Mouse (Mus musculus) limb, embryonic 13.5 days (tissue): ENCODE measurements around the gene Olfr1023. TPM values are rescaled to one million over a fixed set of nuclear protein-coding genes. Genes with fewer than 3 reads are reported as not detected.

Experiments
- ATAC-seq: fragments of 200-750 bp; cut with Nextera tagmentation; 2 replicates; pipeline ENCODE4 v1.8.0; 2017; ENCODE audit warnings: low read depth, moderate number of reproducible peaks, moderate TSS enrichment; ENCODE audit not compliant: low FRiP score
- H3K27ac ChIP-seq: fragments of 300-500 bp; sonication (generic); 2 replicates; pipeline ENCODE4 v1.5.1; 2015; ENCODE audit warnings: inconsistent platforms, mild to moderate bottlenecking, moderate library complexity
- H3K27me3 ChIP-seq: fragments of 300-500 bp; sonication (generic); 2 replicates; pipeline ENCODE4 v1.6.1; 2015; ENCODE audit warnings: mild to moderate bottlenecking, inconsistent platforms
- H3K36me3 ChIP-seq: fragments of 300-500 bp; sonication (generic); 2 replicates; pipeline ENCODE4 v1.6.1; 2015; ENCODE audit warnings: inconsistent platforms, mild to moderate bottlenecking, moderate library complexity
- H3K4me1 ChIP-seq: fragments of 300-500 bp; sonication (generic); 2 replicates; pipeline ENCODE4 v1.6.1; 2015; ENCODE audit warnings: inconsistent platforms
- H3K4me2 ChIP-seq: fragments of 300-500 bp; sonication (generic); replicated peaks from 2 replicates; pipeline ENCODE4 v1.6.1; 2015; ENCODE audit warnings: inconsistent platforms, mild to moderate bottlenecking, moderate library complexity
- H3K4me3 ChIP-seq: fragments of 300-500 bp; sonication (generic); 2 replicates; pipeline ENCODE4 v1.5.1; 2015; ENCODE audit warnings: moderate library complexity, mild to moderate bottlenecking, inconsistent platforms
- H3K9ac ChIP-seq: fragments of 300-500 bp; sonication (generic); 2 replicates; pipeline ENCODE4 v1.6.1; 2015; ENCODE audit warnings: mild to moderate bottlenecking, inconsistent platforms
- H3K9me3 ChIP-seq: fragments of 300-500 bp; sonication (generic); 2 replicates; pipeline ENCODE4 v1.6.1; 2016; ENCODE audit warnings: inconsistent platforms
- WGBS: fragments of 180-500 bp; shearing (Covaris S2); methylation state at CpG from one replicate; pipeline ENCODE4 v1.1.7; 2015; 5-methylcytosine and 5-hydroxymethylcytosine counted together
- polyA plus RNA-seq: library from polyadenylated mRNA; unstranded; fragments of >200 nt; fragmentation: Nextera tagmentation; extraction: Ambion mirVana; gene quantifications from 2 replicates; pipeline ENCODE4 v1.2.1, GENCODE M21; 2015

The Olfr1023 gene
- polyA plus RNA-seq = not detected in 2 replicates

GRCm38 (mm10) chr2:85885340-85885739 lies at the start of gene Olfr1023:
Gene Olfr1023, plus strand, starts transcription at chr2:85885640.
- H3K9me3 ChIP-seq = no peaks in the 10 kb centered on the region
- H3K4me3 ChIP-seq = no peak within 1 kb of the TSS
- H3K4me1 ChIP-seq = no peaks in the 10 kb centered on the region
- no peaks in the 10 kb centered on the region for H3K27me3 ChIP-seq
- no peak within 1 kb of the TSS for H3K9ac ChIP-seq
- no peak within 1 kb of the TSS for H3K27ac ChIP-seq
- no peak within 1 kb of the TSS for H3K4me2 ChIP-seq
- ATAC-seq = no peak
- no peaks in the 10 kb centered on the region for H3K36me3 ChIP-seq
- 75% methylated on average over 2 of the region's 2 CpGs for WGBS

GRCm38 (mm10) chr2:85845383-85845782 lies 40.1 kb upstream of the Olfr1023 start, which contains the start of gene Olfr1019:
Gene Olfr1019, minus strand, starts transcription at chr2:85845483.
- Histone ChIP-seq H3K9ac (no peak within 1 kb of the TSS), H3K9me3 (no peaks in the 10 kb centered on the region), H3K4me2 (no peak within 1 kb of the TSS), H3K4me3 (no peak within 1 kb of the TSS), H3K27ac (no peak within 1 kb of the TSS), H3K36me3 (no peaks in the 10 kb centered on the region), H3K27me3 (no peaks in the 10 kb centered on the region), H3K4me1 (no peaks in the 10 kb centered on the region)
- ATAC-seq = no peak

- WGBS = 76% methylated on average over 1 of the region's 1 CpGs
- ATAC-seq = no peak
Observed at GRCm38 (mm10) chr2:85846730-85847129, 38.7 kb upstream of the Olfr1023 start, which contains the start of gene Olfr1020. Gene Olfr1020, plus strand, starts transcription at chr2:85847030.

GRCm38 (mm10) chr2:85868294-85868693 lies 17.1 kb upstream of the Olfr1023 start, which contains the start of gene Olfr1022:
Gene Olfr1022, plus strand, starts transcription at chr2:85868594.
- H3K4me2 ChIP-seq = no peak within 1 kb of the TSS
- no peak within 1 kb of the TSS for H3K9ac ChIP-seq
- H3K9me3 ChIP-seq = no peaks in the 10 kb centered on the region
- ATAC-seq = no peak
- WGBS = 44% methylated on average over 2 of the region's 2 CpGs
- no peak within 1 kb of the TSS for H3K27ac ChIP-seq
- no peaks in the 10 kb centered on the region for H3K27me3 ChIP-seq
- H3K4me1 ChIP-seq = no peaks in the 10 kb centered on the region
- no peaks in the 10 kb centered on the region for H3K36me3 ChIP-seq
- H3K4me3 ChIP-seq = no peak within 1 kb of the TSS

More at GRCm38 (mm10) chr2:85846730-85847129, 38.7 kb upstream of the Olfr1023 start, which contains the start of gene Olfr1020:
- Histone ChIP-seq H3K27ac (no peak within 1 kb of the TSS), H3K27me3 (no peaks in the 10 kb centered on the region), H3K4me3 (no peak within 1 kb of the TSS), H3K4me2 (no peak within 1 kb of the TSS), H3K9me3 (no peaks in the 10 kb centered on the region), H3K36me3 (no peaks in the 10 kb centered on the region), H3K9ac (no peak within 1 kb of the TSS), H3K4me1 (no peaks in the 10 kb centered on the region)

DNA sequence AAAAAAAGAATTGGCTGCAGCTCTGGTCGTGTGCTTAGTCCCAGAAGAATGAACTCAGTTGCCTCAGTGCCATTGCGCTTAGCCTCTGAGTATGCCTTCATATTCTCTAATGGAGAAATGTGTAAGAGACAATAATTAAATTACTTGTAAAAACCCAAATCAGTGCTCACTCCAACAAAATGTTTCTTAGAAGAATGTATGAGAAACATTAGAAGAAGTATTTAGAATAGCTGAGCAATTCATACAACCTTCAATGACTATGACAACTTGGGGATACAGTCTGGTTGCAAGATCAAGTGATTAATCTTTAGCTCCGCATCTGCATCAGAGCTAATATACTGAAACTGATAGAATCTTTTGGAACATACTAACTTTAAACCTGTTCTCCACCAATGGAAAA lies 19.5 kb downstream of the Olfr1023 start, which contains the start of gene Olfr1024:
TSS of gene Olfr1024 (minus strand) at position 101 of the 400 bp plus-strand sequence.
- Histone ChIP-seq H3K4me2 (no peak within 1 kb of the TSS), H3K4me1 (no peaks in the 10 kb centered on the region), H3K36me3 (no peaks in the 10 kb centered on the region), H3K9ac (no peak within 1 kb of the TSS), H3K27me3 (no peaks in the 10 kb centered on the region), H3K27ac (no peak within 1 kb of the TSS), H3K4me3 (no peak within 1 kb of the TSS), H3K9me3 (peaks cover 5% of the 10 kb centered on the region; the same call in 1 of the 2 replicates)
- 82% methylated on average over 3 of the region's 3 CpGs for WGBS
- ATAC-seq = no peak

GRCm38 (mm10) chr2:85913197-85913596 lies 27.8 kb downstream of the Olfr1023 start:
- Histone ChIP-seq H3K4me3 (no peak overlapping the region), H3K27me3 (no peaks in the 10 kb centered on the region), H3K4me2 (no peak overlapping the region), H3K4me1 (no peaks in the 10 kb centered on the region), H3K9me3 (no peaks in the 10 kb centered on the region), H3K27ac (no peak overlapping the region), H3K36me3 (no peaks in the 10 kb centered on the region), H3K9ac (no peak overlapping the region)
- ATAC-seq = no peak

GRCm38 (mm10) chr2:85914893-85915292 lies 29.5 kb downstream of the Olfr1023 start, which contains the start of gene Olfr1025-ps1:
Gene Olfr1025-ps1, plus strand, starts transcription at chr2:85915193.
- no peak for ATAC-seq
- Histone ChIP-seq H3K9ac (no peak within 1 kb of the TSS), H3K36me3 (no peaks in the 10 kb centered on the region), H3K9me3 (no peaks in the 10 kb centered on the region), H3K27ac (no peak within 1 kb of the TSS), H3K27me3 (no peaks in the 10 kb centered on the region), H3K4me2 (no peak within 1 kb of the TSS), H3K4me1 (no peaks in the 10 kb centered on the region), H3K4me3 (no peak within 1 kb of the TSS)
- 53% methylated on average over 1 of the region's 1 CpGs for WGBS

DNA sequence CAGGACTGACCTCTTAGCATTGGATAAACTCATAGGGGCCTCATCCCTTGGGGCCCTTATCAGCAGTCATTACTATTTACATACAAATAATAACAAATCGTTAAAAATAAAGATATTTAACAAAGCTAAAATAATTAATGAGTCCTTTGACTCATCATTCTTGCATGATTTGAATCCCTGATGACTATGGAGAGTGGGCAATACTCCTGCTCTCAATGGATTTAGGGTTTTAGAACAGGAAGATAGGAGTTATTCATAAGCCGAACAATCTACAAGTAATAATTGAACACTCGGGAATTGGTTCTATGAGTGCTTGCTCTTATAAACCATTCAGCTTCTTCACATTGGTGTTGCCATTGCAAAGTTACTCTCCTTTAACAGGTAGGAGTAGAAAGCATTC lies 35.8 kb downstream of the Olfr1023 start, which contains the start of gene Olfr1026:
TSS of gene Olfr1026 (plus strand) at position 301 of the 400 bp plus-strand sequence.
- no peak within 1 kb of the TSS for H3K4me2 ChIP-seq
- 83% methylated on average over 3 of the region's 3 CpGs for WGBS
- H3K4me1 ChIP-seq = no peaks in the 10 kb centered on the region
- no peaks in the 10 kb centered on the region for H3K9me3 ChIP-seq
- ATAC-seq = no peak
- no peaks in the 10 kb centered on the region for H3K36me3 ChIP-seq
- H3K27ac ChIP-seq = no peak within 1 kb of the TSS
- H3K9ac ChIP-seq = no peak within 1 kb of the TSS
- no peaks in the 10 kb centered on the region for H3K27me3 ChIP-seq
- H3K4me3 ChIP-seq = no peak within 1 kb of the TSS

Other genes starting within 250 kb of the Olfr1023 start
- gene Olfr1002, start 234.9 kb upstream of the Olfr1023 start, polyA plus RNA-seq = not detected in 2 replicates
- not detected in 2 replicates for gene Olfr154, start 221.2 kb upstream of the Olfr1023 start, polyA plus RNA-seq
- not detected in 2 replicates for gene Olfr1006, start 206.9 kb upstream of the Olfr1023 start, polyA plus RNA-seq
- gene Olfr1008, start 196.2 kb upstream of the Olfr1023 start, polyA plus RNA-seq = not detected in 2 replicates
- not detected in 2 replicates for gene Olfr1009, start 170.2 kb upstream of the Olfr1023 start, polyA plus RNA-seq
- not detected in 2 replicates for gene Olfr1012, start 122.9 kb upstream of the Olfr1023 start, polyA plus RNA-seq
- not detected in 2 replicates for gene Olfr1013, start 118.5 kb upstream of the Olfr1023 start, polyA plus RNA-seq
- not detected in 2 replicates for gene Olfr1014, start 112.9 kb upstream of the Olfr1023 start, polyA plus RNA-seq
- gene Olfr1015, start 103.6 kb upstream of the Olfr1023 start, polyA plus RNA-seq = not detected in 2 replicates
- not detected in 2 replicates for gene Olfr1016, start 83.1 kb upstream of the Olfr1023 start, polyA plus RNA-seq
- not detected in 2 replicates for gene Olfr1018, start 67.2 kb upstream of the Olfr1023 start, polyA plus RNA-seq
- not detected in 2 replicates for gene Olfr1019, start 40.2 kb upstream of the Olfr1023 start, polyA plus RNA-seq
- not detected in 2 replicates for gene Olfr1020, start 38.6 kb upstream of the Olfr1023 start, polyA plus RNA-seq
- gene Olfr1022, start 17.0 kb upstream of the Olfr1023 start, polyA plus RNA-seq = not detected in 2 replicates
- not detected in 2 replicates for gene Olfr1024, start 19.4 kb downstream of the Olfr1023 start, polyA plus RNA-seq
- gene Olfr1025-ps1, start 29.6 kb downstream of the Olfr1023 start, polyA plus RNA-seq = not detected in 2 replicates
- not detected in 2 replicates for gene Olfr1026, start 35.9 kb downstream of the Olfr1023 start, polyA plus RNA-seq
- not detected in 2 replicates for gene Olfr1028, start 64.8 kb downstream of the Olfr1023 start, polyA plus RNA-seq
- gene Olfr1029, start 88.3 kb downstream of the Olfr1023 start, polyA plus RNA-seq = not detected in 2 replicates
- gene Olfr1030, start 93.6 kb downstream of the Olfr1023 start, polyA plus RNA-seq = not detected in 2 replicates
- not detected in 2 replicates for gene Olfr1031, start 104.7 kb downstream of the Olfr1023 start, polyA plus RNA-seq
- gene Olfr1032, start 119.9 kb downstream of the Olfr1023 start, polyA plus RNA-seq = not detected in 2 replicates
- gene Olfr1033, start 135.0 kb downstream of the Olfr1023 start, polyA plus RNA-seq = 0.33 and 0.90 TPM in 2 replicates
- gene Olfr1034, start 160.2 kb downstream of the Olfr1023 start, polyA plus RNA-seq = not detected in 2 replicates
- gene Olfr1036, start 188.4 kb downstream of the Olfr1023 start, polyA plus RNA-seq = not detected in 2 replicates
- not detected in 2 replicates for gene Olfr1037, start 201.7 kb downstream of the Olfr1023 start, polyA plus RNA-seq